8 mouse cellular contexts compared by ENCODE assay signal in genomic region chr11:90002987-90003348, GRCm38 (mm10). TPM values are rescaled to one million over a fixed set of nuclear protein-coding genes. Genes with fewer than 3 reads are reported as not detected.
A peak's percentile ranks its signal among the peaks of the same experiment; 100 is the strongest.
DNase-seq lines count a peak whose midpoint lies in the region; ATAC-seq lines count a peak whose summit lies in the region.

No protein-coding gene starts in this region.

- H3K27me3 ChIP-seq in kidney, embryonic 14.5 days (ENCODE audit: control insufficient read depth, insufficient read depth, low read length): no peaks in the 10 kb centered on the region
- H3K27me3 ChIP-seq in hindbrain, embryonic 13.5 days: peaks cover 13% of the 10 kb centered on the region; the same call in 1 of the 2 replicates
- H3K27me3 ChIP-seq in midbrain, embryonic 12.5 days: no peaks in the 10 kb centered on the region

- peak overlapping the region; percentile 54 for H3K4me3 ChIP-seq in kidney, embryonic 14.5 days (ENCODE audit: low read length)
- peak overlapping the region; percentile 52 for H3K4me3 ChIP-seq in brown adipose tissue, adult 24 weeks (ENCODE audit: insufficient read depth, low read depth, low read length)
- peak overlapping the region; percentile 48 for H3K4me3 ChIP-seq in hindbrain, embryonic 13.5 days
- H3K4me3 ChIP-seq in midbrain, embryonic 12.5 days: peak overlapping the region; percentile 54

- no peak for DNase-seq in kidney, postnatal 36 days
- no peak for DNase-seq in left cerebral cortex, adult 18-20 months (ENCODE audit: low spot score in 2 of 2)
- no peak for DNase-seq in urinary bladder, adult 18-20 months (ENCODE audit: low spot score in 2 of 2)
- DNase-seq in cerebellum, adult 9-11 months: no peak

- 10% methylated on average over 8 of the region's 8 CpGs for WGBS in kidney, embryonic 14.5 days
- WGBS in hindbrain, embryonic 13.5 days: 13% methylated on average over 8 of the region's 8 CpGs
- 12% methylated on average over 8 of the region's 8 CpGs for WGBS in midbrain, embryonic 12.5 days

- H3K9ac ChIP-seq in kidney, embryonic 14.5 days (ENCODE audit: low read depth, low read length): no peak overlapping the region; the same call in 1 of the 2 replicates
- H3K9ac ChIP-seq in hindbrain, embryonic 13.5 days: peak overlapping the region; percentile 68
- no peak overlapping the region; the same call in 1 of the 2 replicates for H3K9ac ChIP-seq in midbrain, embryonic 12.5 days (replicated peaks)

- no peaks in the 10 kb centered on the region for H3K36me3 ChIP-seq in kidney, embryonic 14.5 days (ENCODE audit: control insufficient read depth, insufficient read depth, low read length)
- H3K36me3 ChIP-seq in hindbrain, embryonic 13.5 days: no peaks in the 10 kb centered on the region
- H3K36me3 ChIP-seq in midbrain, embryonic 12.5 days: no peaks in the 10 kb centered on the region

- no peak for ATAC-seq in kidney, embryonic 14.5 days (ENCODE audit: low FRiP score, low TSS enrichment)
- ATAC-seq in hindbrain, embryonic 13.5 days (ENCODE audit: low FRiP score): 0 out of 2 replicates have a peak, but pooled peaks have one; percentile 17
- peak; percentile 73; the same call in 1 of the 2 replicates for ATAC-seq in midbrain, embryonic 12.5 days (ENCODE audit: low FRiP score, low read depth)

- no peaks in the 10 kb centered on the region for H3K9me3 ChIP-seq in kidney, embryonic 14.5 days (ENCODE audit: control insufficient read depth, low read length)
- no peaks in the 10 kb centered on the region for H3K9me3 ChIP-seq in hindbrain, embryonic 13.5 days
- no peaks in the 10 kb centered on the region for H3K9me3 ChIP-seq in midbrain, embryonic 12.5 days

- H3K4me1 ChIP-seq in kidney, embryonic 14.5 days (ENCODE audit: control insufficient read depth, insufficient read depth, low read length): 0 out of 2 replicates have a peak, but pooled peaks cover 6% of the 10 kb centered on the region
- peaks cover 3% of the 10 kb centered on the region; the same call in 1 of the 2 replicates for H3K4me1 ChIP-seq in brown adipose tissue, adult 24 weeks (ENCODE audit: control insufficient read depth, insufficient read depth, insufficient read length, low read length)
- H3K4me1 ChIP-seq in hindbrain, embryonic 13.5 days (replicated peaks): peaks cover 11% of the 10 kb centered on the region
- 0 out of 2 replicates have a peak, but pooled peaks cover 7% of the 10 kb centered on the region for H3K4me1 ChIP-seq in midbrain, embryonic 12.5 days

- peak overlapping the region; percentile 86 for H3K4me2 ChIP-seq in kidney, embryonic 14.5 days (replicated peaks; ENCODE audit: low read depth, low read length)
- peak overlapping the region; percentile 73 for H3K4me2 ChIP-seq in hindbrain, embryonic 13.5 days
- H3K4me2 ChIP-seq in midbrain, embryonic 12.5 days (replicated peaks): peak overlapping the region; percentile 79

- peak overlapping the region; percentile 12; the same call in 1 of the 2 replicates for H3K27ac ChIP-seq in kidney, embryonic 14.5 days (ENCODE audit: low read depth, low read length)
- H3K27ac ChIP-seq in brown adipose tissue, adult 24 weeks (replicated peaks; ENCODE audit: low read depth, low read length): peak overlapping the region; percentile 63; the same call in 1 of the 2 replicates
- H3K27ac ChIP-seq in hindbrain, embryonic 13.5 days: no peak overlapping the region
- no peak overlapping the region for H3K27ac ChIP-seq in midbrain, embryonic 12.5 days (replicated peaks)

RNA-seq across cellular contexts. Expression of gene Pctp, which starts 0.3 kb away (rescaled TPM):
- 7.1 and 9.8 TPM in 2 replicates for polyA plus RNA-seq in kidney, embryonic 14.5 days (2014; fragmentation: Nextera tagmentation; extraction: Ambion mirVana)
- 6.2 and 11.4 TPM in 2 replicates for polyA plus RNA-seq in brown adipose tissue, adult 24 weeks (2012; ENCODE audit: insufficient read depth, insufficient read length, missing spikeins)
- polyA plus RNA-seq in hindbrain, embryonic 13.5 days (2015; fragmentation: Nextera tagmentation; extraction: Ambion mirVana): 1.9 and 2.3 TPM in 2 replicates
- polyA plus RNA-seq in midbrain, embryonic 12.5 days (2016; fragmentation: Nextera tagmentation; extraction: Ambion mirVana): 6.2 and 8.0 TPM in 2 replicates
- total RNA-seq in left cerebral cortex, adult 18-20 months (2021): 1 to 10 TPM in 1 of 2 experiments, under 1 TPM in 1; 0.86 to 1.3 TPM

RNA-seq across cellular contexts. Expression of gene Tmem100, which starts 27.2 kb away (rescaled TPM):
- polyA plus RNA-seq in kidney, embryonic 14.5 days (2014; fragmentation: Nextera tagmentation; extraction: Ambion mirVana): 20.5 and 23.3 TPM in 2 replicates
- polyA plus RNA-seq in brown adipose tissue, adult 24 weeks (2012; ENCODE audit: insufficient read depth, insufficient read length, missing spikeins): 4.9 and 9.5 TPM in 2 replicates
- polyA plus RNA-seq in hindbrain, embryonic 13.5 days (2015; fragmentation: Nextera tagmentation; extraction: Ambion mirVana): 11.9 and 13.8 TPM in 2 replicates
- 6.0 and 8.2 TPM in 2 replicates for polyA plus RNA-seq in midbrain, embryonic 12.5 days (2016; fragmentation: Nextera tagmentation; extraction: Ambion mirVana)
- total RNA-seq in left cerebral cortex, adult 18-20 months (2021): 10 to 100 TPM; 12.3 to 18.2 TPM

Comparison
In these comparisons a context has a peak if more than half of its experiments do, and no peak if none do; other contexts are left out.
1. H3K27ac ChIP-seq: peak in kidney, embryonic 14.5 days (single experiment) and brown adipose tissue, adult 24 weeks (single experiment); none in hindbrain, embryonic 13.5 days (single experiment) and midbrain, embryonic 12.5 days (single experiment).
2. Peak in every context shown above with its lines, with median percentiles within 50 percentile points of each other: H3K4me2 ChIP-seq and H3K4me3 ChIP-seq.